Mouse (Mus musculus) bone marrow macrophage, adult 2 months (primary cell): Measurements from ENCODE around the gene Adpgk. TPM values are rescaled to one million over a fixed set of nuclear protein-coding genes. Genes with fewer than 3 reads are reported as not detected.

ENCODE experiments used
- H3K27ac ChIP-seq: 2 replicates; pipeline ENCODE4 v1.5.1; 2012; ENCODE audit warnings: low read depth, low read length; ENCODE audit not compliant: insufficient read depth
- H3K4me1 ChIP-seq: 2 replicates; pipeline ENCODE4 v1.6.1; 2012; ENCODE audit warnings: low read length; ENCODE audit not compliant: control insufficient read depth, insufficient read depth
- H3K4me3 ChIP-seq: 2 replicates; pipeline ENCODE4 v1.5.1; 2012; ENCODE audit warnings: mild to moderate bottlenecking, low read length, moderate library complexity; ENCODE audit not compliant: insufficient read depth
- CTCF ChIP-seq: IDR thresholded peaks from 2 replicates; pipeline ENCODE4 v1.5.1; 2012; ENCODE audit warnings: low read depth, mild to moderate bottlenecking, low read length, moderate library complexity
- POLR2A ChIP-seq: IDR thresholded peaks from 2 replicates; pipeline ENCODE4 v1.6.1; 2012; ENCODE audit warnings: mild to moderate bottlenecking, low read depth, low read length, borderline replicate concordance
- polyA plus RNA-seq: library from polyadenylated mRNA; stranded (reverse); fragments of >200 nt; gene quantifications from 2 replicates; pipeline ENCODE4 v1.2.4, GENCODE M21; 2012; ENCODE audit not compliant: missing spikeins, insufficient read depth, insufficient read length

The Adpgk gene
- polyA plus RNA-seq, 1 experiment, result 17.0 TPM

GRCm38 (mm10) chr9:59271081-59271480, 20.3 kb upstream of the Adpgk start:
- TF ChIP-seq CTCF, result no peak
- TF ChIP-seq POLR2A, result no peak
- Histone ChIP-seq H3K4me3 (no peak overlapping the region), H3K27ac (no peak overlapping the region), H3K4me1 (no peaks in the 10 kb centered on the region)

- Histone ChIP-seq H3K4me3 (no peak overlapping the region), H3K27ac (no peak overlapping the region), H3K4me1 (no peaks in the 10 kb centered on the region)
- TF ChIP-seq POLR2A (no peak), CTCF (no peak)
Observed at GRCm38 (mm10) chr9:59271711-59272110, 19.6 kb upstream of the Adpgk start.

- Histone ChIP-seq H3K27ac (no peak overlapping the region), H3K4me3 (no peak overlapping the region), H3K4me1 (no peaks in the 10 kb centered on the region)
- TF ChIP-seq POLR2A (no peak), CTCF (no peak)
Observed at GRCm38 (mm10) chr9:59273199-59273598, 18.2 kb upstream of the Adpgk start.

- TF ChIP-seq CTCF, result no peak
- no peak for TF ChIP-seq POLR2A
- Histone ChIP-seq H3K27ac (no peak overlapping the region), H3K4me1 (no peaks in the 10 kb centered on the region), H3K4me3 (no peak overlapping the region)
Observed at GRCm38 (mm10) chr9:59274846-59275455, 16.4 kb upstream of the Adpgk start.

- Histone ChIP-seq H3K4me1 (peaks cover 4% of the 10 kb centered on the region), H3K4me3 (no peak overlapping the region), H3K27ac (no peak overlapping the region)
- TF ChIP-seq POLR2A (no peak), CTCF (no peak)
Observed at GRCm38 (mm10) chr9:59278199-59278598, 13.2 kb upstream of the Adpgk start.

GRCm38 (mm10) chr9:59278694-59279093, 12.7 kb upstream of the Adpgk start:
- TF ChIP-seq POLR2A (no peak), CTCF (no peak)

GRCm38 (mm10) chr9:59280888-59281287, 10.5 kb upstream of the Adpgk start:
- Histone ChIP-seq H3K4me3 (no peak overlapping the region), H3K4me1 (peaks cover 4% of the 10 kb centered on the region), H3K27ac (no peak overlapping the region)
- no peak for TF ChIP-seq CTCF

More at GRCm38 (mm10) chr9:59278694-59279093, 12.7 kb upstream of the Adpgk start:
- Histone ChIP-seq H3K27ac (no peak overlapping the region), H3K4me1 (peaks cover 4% of the 10 kb centered on the region), H3K4me3 (no peak overlapping the region)

GRCm38 (mm10) chr9:59281871-59282682, 9.3 kb upstream of the Adpgk start:
- Histone ChIP-seq H3K4me1 (peaks cover 7% of the 10 kb centered on the region), H3K27ac (no peak overlapping the region), H3K4me3 (no peak overlapping the region)
- TF ChIP-seq POLR2A, result no peak
- peak; percentile 78 for TF ChIP-seq CTCF

GRCm38 (mm10) chr9:59282683-59282986, 8.7 kb upstream of the Adpgk start:
- Histone ChIP-seq H3K27ac (no peak overlapping the region), H3K4me1 (peaks cover 13% of the 10 kb centered on the region), H3K4me3 (no peak overlapping the region)
- TF ChIP-seq POLR2A, result no peak

GRCm38 (mm10) chr9:59285614-59286013, 5.7 kb upstream of the Adpgk start:
- no peak overlapping the region for H3K4me3 ChIP-seq
- no peak overlapping the region for H3K27ac ChIP-seq
- H3K4me1 ChIP-seq, result peaks cover 22% of the 10 kb centered on the region
- no peak for TF ChIP-seq POLR2A
